Mouse (Mus musculus) large intestine, adult 2 months (tissue): ENCODE data around the gene Hck. TPM values are rescaled to one million over a fixed set of nuclear protein-coding genes. Genes with fewer than 3 reads are reported as not detected.

Source experiments
- DNase-seq: peaks from one replicate; pipeline ENCODE4 v3.0.0-alpha.2; 2012; ENCODE audit warnings: low read depth, low spot score
- WGBS: fragments of 180-500 bp; shearing (Covaris S2); methylation state at CpG from one replicate; pipeline ENCODE4 v1.1.7; 2018; 5-methylcytosine and 5-hydroxymethylcytosine counted together
- polyA plus RNA-seq: library from polyadenylated mRNA; depleted of rRNA; stranded (reverse); fragments of >200 nt; gene quantifications from 2 replicates; pipeline ENCODE4 v1.2.3, GENCODE M21; 2012

Gene Hck
- polyA plus RNA-seq, 1 experiment: 18.0 TPM

- no peak for DNase-seq
- 88% methylated on average over 10 of the region's 10 CpGs for WGBS
Measured at GRCm38 (mm10) chr2:153087091-153087490, 21.2 kb upstream of the Hck start.

DNA sequence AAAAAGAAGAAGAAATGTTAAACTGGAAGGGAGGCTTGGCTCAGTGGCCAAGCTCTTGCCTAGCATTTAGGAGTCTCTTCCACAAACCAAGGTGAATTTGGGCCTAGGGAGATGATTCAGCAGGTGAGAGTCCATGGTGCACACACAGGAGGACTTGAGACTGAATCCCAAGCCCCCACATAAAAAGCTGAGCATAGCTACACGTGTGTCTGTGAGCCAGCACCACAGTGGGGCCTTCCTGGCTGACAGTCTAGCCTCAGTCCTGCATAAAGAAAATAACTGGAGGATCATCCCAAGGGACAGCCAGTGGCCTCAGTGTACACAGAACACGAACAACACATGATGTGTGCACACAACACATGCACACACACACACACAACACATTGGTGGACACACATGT is 19.0 kb upstream of the Hck start:
- 46% methylated on average over 2 of the region's 2 CpGs for WGBS
- no peak for DNase-seq

DNA sequence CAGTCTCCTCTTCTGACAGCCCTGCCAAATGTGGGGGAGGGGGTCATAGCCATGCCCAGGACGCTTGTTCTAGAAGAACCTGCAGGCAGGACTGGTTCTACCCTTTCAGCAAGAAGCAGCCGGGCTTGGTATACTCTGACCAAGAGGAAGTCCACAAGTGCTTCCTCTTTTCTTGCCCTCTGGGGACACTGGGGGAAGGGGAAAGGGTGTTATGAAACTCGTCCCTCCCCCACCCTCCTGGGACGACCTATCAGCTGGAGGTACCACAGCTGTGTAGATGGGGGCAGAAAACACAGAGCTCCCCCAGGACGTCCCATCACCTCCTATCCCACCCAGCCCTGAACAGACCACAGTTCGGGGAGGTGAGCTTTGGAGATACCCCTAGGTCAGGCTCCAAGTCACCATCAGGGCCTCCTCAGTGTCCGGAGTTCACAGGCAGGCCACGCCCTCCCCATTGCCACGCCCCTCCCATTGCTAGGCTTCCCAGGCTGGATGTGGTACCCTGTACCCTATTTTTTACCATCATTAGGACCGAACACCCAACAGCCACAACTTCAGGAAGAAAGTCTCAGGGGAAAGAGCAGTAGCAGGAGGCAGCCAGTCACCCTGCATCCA is 17.6 kb upstream of the Hck start:
- no peak for DNase-seq
- 30% methylated on average over 10 of the region's 10 CpGs for WGBS

DNA sequence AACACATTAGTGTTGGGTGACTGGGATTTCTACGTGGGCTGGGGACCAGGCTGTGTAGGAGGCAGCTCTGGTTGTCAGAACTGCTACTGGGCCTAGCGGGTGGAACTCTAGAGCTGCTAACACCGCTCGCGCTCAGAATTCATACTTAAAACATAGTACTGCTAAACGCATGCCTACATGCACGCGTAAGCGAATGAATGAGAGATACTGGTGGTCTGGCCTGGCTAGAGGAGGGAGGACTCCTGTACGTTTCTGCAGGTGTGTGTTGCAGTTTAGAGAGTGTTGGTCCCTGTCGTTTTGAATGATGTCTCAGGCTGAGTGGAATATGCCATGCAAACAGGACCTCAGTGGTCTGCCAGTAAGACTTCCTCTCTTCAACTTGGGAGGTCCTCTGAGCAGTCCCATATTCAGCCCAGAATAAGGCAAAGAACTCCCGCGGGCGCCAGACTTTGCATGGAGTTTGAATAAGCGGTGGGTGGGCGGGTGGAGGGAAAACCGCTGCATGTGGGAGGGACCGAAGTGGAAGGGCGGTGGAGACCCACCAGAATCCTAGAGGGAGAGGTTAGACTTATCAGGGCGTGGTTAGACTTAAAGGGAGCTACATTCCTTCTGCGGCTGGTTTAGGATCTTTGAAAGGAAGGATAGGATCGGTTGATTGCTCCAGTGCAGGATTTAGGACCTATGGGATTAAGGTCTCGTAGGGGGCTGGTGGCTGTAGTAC is 1.1 kb upstream of the Hck start:
- WGBS: 46% methylated on average over 23 of the region's 23 CpGs
- no peak for DNase-seq

DNA sequence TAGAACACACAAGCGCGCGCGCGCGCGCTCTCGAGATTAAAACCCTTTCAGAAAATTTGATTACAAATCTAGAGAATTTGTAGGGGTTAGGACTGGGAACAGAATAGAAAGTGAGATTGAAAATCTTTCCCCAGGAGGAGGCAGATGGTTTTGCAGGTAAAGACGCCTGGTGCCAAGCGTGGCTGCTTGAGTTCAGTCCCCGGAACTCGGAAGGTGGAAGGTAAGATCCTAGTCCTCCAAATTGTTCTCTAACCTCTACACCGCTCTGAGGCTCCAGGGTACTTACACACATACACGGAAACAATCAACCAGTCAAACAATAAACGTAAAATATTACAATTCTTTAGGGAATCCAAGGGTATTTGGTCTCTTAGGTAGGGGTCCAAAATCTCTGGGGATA is 466 bp upstream of the Hck start:
- DNase-seq: no peak
- WGBS: 7% methylated on average over 15 of the region's 15 CpGs

GRCm38 (mm10) chr2:153109596-153109995 is 1.3 kb downstream of the Hck start:
- DNase-seq: no peak
- 69% methylated on average over 7 of the region's 7 CpGs for WGBS

DNA sequence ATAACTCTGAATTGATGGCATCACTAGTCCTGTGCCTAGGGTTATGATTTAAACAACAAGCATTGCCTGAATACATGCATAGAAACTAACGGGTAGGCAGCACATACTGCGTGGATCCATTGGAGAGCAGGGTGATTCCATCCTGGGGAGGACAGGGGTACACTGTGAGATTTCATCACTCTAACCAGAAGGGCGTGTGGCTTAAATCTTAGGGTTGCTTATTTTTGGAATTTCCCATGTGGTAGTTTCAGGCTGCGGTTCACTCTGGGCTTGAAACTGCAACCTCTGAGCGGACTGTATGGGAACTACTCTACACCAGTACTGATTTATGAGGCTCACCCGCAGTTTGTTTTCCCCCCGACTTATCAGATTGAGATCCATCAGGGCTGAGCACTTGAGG is 3.0 kb downstream of the Hck start:
- DNase-seq: no peak
- 71% methylated on average over 7 of the region's 7 CpGs for WGBS

DNA sequence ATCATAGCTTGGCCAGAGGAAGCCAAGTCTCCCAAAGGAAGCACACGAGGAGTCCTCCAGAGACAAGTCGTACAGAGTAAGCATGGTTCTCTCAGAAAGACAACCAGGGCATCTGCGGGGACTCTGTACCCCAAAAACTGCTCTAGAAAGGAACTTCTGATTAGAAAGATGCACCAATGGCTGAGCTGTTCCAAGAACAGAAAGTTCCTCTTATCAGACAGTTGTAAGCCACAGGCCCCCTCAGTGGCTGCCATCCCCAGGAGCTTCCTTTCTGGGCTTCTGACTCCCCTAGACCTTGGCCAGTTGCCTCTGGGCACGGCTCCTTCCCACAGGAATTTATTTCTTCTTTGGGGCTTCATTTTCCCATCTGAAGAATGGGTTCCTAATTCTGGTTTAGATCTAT is 7.4 kb downstream of the Hck start:
- DNase-seq: no peak
- 75% methylated on average over 4 of the region's 4 CpGs for WGBS

- DNase-seq: no peak
- WGBS: 61% methylated on average over 7 of the region's 7 CpGs
Measured at GRCm38 (mm10) chr2:153117051-153117486, 8.8 kb downstream of the Hck start.

DNA sequence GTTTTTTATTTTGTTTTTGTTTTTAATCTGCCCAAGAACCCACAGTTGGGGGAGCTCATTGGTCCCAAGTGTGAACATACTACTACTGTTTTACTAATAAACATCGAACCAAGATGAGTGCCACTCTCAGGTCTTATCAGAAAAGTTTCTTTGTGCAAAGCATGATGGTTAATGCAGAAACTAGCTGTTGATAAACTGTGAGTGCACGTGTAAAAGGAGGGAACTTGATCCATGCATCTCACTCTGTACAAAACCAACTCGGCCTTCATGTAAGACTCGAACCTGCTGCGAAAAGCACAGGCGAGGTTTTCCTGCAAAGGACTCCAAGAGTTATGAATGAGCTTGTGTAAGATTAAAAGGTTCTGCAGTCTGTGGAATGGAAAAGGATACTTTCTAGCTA is 11.2 kb downstream of the Hck start:
- WGBS: 87% methylated on average over 6 of the region's 6 CpGs
- DNase-seq: no peak

DNA sequence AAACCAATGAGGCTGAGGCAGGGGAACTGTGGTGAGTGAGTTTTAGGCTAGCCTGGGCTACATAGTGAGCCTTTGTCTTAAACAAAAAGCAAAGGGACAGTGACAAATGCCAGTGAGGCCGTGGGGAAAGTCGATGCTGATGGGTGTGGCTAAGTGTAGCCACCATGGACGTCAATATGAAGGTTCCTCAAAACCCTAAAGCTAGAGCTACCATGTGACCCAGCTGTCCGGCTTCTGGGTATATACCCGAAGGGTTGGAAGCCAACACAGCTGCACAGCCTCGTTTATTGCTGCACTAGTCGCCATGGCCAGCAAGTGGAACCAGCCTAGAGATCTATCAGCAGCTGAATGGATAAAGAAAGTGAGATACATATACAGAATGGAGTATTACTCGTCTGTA is 11.9 kb downstream of the Hck start:
- no peak for DNase-seq
- 53% methylated on average over 8 of the region's 8 CpGs for WGBS

GRCm38 (mm10) chr2:153121821-153122615 is 13.8 kb downstream of the Hck start:
- DNase-seq: no peak
- WGBS: 65% methylated on average over 8 of the region's 8 CpGs

- WGBS: 80% methylated on average over 7 of the region's 7 CpGs
- DNase-seq: no peak
Measured at GRCm38 (mm10) chr2:153122701-153123100, 14.4 kb downstream of the Hck start.

GRCm38 (mm10) chr2:153125875-153126274 is 17.6 kb downstream of the Hck start:
- WGBS: 12% methylated on average over 5 of the region's 5 CpGs
- no peak for DNase-seq

GRCm38 (mm10) chr2:153131019-153131418 is 22.8 kb downstream of the Hck start:
- 20% methylated on average over 6 of the region's 6 CpGs for WGBS
- DNase-seq: no peak

DNA sequence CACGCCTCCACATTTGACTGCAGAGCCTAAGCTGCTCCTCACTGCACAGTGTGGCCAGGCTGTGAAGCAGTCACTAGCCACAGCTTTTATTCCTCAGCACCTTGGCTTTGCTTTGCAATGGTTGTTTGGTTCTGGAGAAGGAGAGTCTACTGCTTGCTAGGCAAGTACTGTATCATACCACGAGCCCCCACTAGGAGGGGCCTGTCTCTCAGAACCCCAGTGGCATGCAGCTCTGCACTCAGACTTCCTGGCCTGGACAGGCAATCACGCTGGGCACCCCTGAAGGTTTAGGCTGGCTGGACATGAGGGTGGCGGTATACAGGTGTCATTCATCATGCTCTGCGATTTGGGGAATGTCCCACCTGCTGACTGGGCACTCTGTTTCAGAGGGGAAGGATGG is 26.0 kb downstream of the Hck start:
- no peak for DNase-seq
- 43% methylated on average over 5 of the region's 5 CpGs for WGBS

DNA sequence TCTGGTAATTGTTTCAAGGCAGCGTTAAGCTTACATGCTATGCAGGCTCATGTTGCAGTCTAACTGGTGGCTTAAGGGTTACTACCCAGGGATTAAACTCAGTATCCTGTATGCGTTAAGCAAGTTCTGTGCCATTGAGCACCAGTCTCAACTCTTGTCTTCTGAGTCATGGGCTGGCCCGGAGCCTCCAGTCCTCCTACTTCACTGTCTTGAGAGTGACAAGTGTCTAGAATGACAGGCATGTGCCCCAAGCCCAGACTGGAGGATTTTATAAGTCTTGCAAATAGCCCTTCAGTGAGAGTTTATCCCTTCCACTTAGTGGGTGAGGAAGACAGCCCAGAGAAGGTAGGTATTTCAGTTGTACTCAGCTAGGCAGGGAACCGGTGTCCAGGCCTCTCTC is 27.9 kb downstream of the Hck start:
- 74% methylated on average over 4 of the region's 4 CpGs for WGBS
- DNase-seq: no peak

DNA sequence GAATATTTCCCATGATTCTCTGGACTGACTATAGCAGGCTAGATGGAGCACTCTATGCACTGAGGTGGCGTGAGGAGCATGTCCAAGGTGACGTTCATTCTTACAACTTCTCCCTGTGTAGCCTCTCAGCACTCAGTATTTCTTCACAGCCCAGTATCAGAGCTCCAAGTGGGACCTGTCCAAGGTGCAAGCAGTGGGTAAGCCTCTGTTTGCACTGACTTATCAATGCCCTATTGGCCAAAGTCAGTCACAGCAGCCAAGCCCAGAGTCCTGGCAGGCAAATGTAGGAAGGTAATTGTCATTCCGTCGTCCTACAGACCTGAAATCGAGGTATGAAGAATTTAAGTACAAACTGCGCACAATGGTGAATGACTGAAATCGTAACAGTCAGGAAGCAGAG is 30.9 kb downstream of the Hck start:
- no peak for DNase-seq
- WGBS: 75% methylated on average over 7 of the region's 7 CpGs

DNA sequence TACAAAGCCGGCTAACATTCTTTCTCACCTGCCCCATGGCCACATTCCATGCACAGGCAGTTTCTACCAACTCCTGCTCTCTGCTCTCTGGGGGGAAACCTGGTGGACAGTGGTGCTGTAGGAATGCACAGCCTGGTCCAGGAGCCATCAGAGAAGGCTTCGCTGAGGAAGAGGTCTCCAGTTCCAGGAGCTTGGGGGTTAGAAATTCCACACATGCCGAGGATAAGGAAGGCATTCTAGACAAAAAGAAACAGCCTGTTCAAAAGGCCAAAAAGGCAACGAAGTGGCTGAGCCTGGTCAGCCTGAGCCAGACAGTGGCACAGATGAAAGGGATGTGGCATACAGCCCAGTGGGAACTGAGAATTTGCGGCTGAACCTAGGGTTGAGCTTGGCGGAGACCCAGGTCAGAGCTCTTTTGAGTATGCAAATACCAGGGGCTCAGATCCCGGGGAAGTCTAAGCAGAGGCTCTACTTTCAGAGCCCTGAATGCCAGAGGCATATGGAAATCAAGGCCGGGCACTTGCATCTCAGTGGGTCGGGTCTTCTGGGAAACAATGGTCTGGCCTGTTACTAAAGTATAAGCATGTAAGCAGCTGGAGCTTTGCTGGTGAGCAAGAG is 31.8 kb downstream of the Hck start:
- 37% methylated on average over 9 of the region's 9 CpGs for WGBS
- no peak for DNase-seq

DNA sequence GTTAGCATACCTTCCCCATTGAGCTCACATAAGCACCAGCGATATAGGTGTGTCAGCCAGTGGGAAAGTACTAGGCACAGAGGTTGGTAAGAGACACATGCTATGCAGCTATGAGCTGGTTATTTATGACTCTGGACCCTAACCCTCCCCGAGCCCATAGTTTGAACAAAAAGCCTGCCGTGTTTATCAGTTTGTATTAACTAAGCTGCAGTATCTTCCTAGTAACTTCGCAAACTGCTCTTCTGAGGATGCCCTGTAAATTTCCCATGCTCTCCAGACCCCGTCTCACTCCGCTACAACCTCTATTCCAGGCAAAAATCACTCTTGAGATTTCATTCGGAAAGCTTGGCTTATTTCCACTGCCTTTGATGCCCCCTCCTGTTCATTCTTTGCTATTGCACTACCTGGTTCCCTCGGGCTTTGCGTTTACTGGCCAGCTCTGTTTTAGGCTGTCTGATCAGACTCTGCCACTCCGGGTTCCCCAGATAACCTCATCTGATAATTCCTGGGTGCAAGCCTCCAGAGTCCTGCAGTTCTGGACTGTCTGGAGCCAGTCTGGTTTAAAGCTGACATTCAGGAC is 34.4 kb downstream of the Hck start:
- WGBS: 19% methylated on average over 10 of the region's 10 CpGs
- no peak for DNase-seq
